Mouse (Mus musculus) layer of hippocampus, postnatal 25 days (tissue): ENCODE measurements around the gene Draxin. TPM values are rescaled to one million over a fixed set of nuclear protein-coding genes. Genes with fewer than 3 reads are reported as not detected.
A peak's percentile ranks its signal among the peaks of the same experiment; 100 is the strongest.
"Not testable (repeated sequence)": the region's sequence is repeated elsewhere in the genome, so short reads cannot be mapped to it uniquely, and the experiment has no call there.

Experiments
- DNase-seq, 2 experiments: peaks; one replicate each; pipeline ENCODE4 v3.0.0; 2022; ENCODE audit warnings: mixed read lengths in 2 of 2, low spot score in 1 of 2; ENCODE audit errors: extremely low spot score in 1 of 2
- total RNA-seq, 2 experiments: library from RNA; stranded (reverse); gene quantifications; 2 replicates each; pipeline ENCODE4 v1.2.3; 2021

Draxin gene
- total RNA-seq: 1 to 10 TPM; 2.3 TPM

DNA sequence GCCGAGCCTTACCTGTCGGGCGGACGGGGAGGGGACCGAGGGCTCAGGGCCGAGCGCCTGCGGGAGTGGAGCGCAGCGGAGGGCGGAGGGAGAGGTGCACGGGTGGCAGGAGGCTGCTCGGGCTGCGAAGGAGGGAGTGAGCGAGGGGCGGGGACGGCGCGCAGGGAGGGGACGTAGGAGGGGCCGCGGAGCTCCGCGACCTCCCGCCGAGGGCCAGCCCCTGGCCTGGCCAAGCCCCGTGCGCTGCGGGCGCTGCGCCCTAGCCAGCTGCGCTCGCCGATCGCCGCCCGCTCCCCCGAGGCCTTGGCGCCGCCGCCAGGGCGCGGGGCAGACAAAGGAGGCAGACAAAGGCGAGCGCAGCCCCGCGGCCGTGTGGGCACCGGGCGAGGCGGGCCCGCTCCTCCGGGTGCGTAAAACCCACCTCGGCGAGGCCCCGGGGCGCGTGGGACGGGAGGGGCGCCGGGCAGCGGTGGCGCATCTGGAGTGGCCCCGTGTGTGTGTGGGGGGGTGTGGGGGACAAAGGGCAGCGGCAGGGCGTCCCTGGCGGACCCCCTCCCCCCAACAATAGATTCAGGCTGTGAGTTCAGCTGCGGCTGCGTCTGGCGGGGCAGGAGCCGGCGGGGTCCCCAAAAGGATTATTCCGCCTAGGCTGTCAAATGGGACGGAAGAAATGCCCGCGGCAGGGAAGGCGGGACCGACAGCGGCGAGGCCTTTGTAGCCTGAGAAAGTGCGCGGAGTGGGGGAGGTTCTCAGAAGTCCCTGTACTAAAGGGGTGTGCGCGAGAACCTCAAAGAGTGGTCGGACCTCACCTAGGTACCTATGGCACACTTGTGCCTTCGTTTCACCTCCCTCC, at the start of gene Draxin:
TSS of gene Draxin (minus strand) at position 138 of the 853 bp plus-strand sequence.
- DNase-seq: no peak

DNA sequence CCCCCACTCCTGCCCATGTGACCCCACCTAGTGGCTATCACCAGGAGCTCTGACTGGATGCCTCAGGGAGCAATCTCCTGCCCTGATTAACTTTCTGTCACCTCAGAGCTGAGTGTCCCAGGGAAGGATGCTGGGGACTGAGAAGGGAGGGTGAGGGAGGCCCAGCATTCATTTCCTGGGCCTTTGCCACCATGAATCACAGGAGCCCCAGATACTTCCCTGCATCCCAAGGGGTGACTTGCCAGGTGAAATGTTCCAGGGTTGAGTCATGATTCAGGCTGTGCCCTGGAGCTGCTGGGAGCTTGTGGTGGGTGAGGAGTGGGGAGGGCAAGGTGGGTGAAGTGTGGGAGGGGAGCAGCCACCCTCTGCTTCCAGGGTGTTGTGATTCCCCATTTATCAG, 47.2 kb upstream of the Draxin start:
- DNase-seq: no peak

DNA sequence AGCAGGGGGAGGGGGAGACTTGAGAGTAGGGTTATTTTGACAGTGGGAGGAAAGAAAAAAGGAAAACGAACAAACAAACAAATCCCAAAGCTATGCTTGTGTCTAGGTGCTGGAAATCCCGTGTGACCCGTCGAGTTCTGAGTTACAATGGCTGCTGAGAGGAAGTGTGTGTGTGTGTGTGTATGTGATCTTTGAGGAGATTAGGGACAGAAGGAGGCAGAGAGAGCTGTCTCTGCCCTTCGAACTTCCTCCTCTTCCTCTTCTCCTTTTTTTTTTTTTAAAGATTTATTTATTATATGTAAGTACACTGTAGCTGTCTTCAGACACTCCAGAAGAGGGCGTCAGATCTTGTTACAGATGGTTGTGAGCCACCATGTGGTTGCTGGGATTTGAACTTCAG, 46.1 kb upstream of the Draxin start:
- not testable (repeated sequence) for DNase-seq

DNA sequence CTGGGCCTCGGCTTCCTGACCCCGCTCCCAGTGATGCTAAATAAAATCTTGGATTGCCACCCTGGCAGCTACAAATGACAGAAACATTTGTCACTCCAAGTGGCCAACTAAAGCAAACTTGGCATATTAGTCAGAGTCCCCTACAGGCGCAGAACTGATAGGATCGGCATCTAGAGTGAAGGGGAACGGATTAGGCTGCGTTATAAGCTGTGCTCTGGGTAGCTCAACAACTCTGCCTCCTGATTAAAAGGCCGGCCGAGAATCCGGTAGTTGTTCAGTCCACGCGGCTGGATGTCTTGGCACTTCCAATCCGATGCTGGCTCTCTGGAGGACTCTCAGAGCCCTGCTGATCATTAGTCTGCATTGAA, 44.0 kb upstream of the Draxin start:
- DNase-seq: no peak

DNA sequence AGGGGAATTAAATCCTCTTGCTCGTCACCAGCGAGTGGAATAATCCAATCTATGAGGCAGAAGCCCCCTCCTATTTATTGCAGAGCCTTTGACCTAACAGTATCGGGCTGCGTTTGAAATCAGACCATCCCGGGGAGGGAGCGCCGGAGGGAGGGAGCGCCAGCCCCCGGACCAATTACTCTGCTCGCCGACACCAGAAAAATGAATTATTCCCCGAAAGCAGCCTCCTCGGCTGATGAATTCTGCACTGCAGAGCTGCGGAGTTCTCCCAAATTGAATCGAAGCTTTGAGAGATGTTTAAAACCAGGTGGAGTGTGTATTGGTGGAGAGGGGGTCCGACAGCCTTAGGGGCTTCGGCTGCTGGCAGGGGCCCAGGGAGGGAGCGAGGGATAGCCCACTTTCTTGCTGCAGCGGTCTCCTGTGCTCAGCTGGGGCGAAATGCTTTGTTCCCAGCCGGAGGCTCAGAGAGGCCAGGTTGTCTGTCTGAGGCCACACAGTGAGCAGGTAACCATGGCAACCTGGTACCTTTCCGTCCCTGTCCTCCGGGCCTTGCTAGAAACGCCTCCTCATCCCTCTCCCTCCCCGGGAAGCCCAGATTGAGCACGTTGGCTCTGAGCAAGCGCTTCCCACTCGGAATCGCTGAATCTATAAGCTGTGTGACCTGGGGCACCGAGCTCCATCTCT, 43.5 kb upstream of the Draxin start:
- peak; percentile 36 to 39 for DNase-seq

DNA sequence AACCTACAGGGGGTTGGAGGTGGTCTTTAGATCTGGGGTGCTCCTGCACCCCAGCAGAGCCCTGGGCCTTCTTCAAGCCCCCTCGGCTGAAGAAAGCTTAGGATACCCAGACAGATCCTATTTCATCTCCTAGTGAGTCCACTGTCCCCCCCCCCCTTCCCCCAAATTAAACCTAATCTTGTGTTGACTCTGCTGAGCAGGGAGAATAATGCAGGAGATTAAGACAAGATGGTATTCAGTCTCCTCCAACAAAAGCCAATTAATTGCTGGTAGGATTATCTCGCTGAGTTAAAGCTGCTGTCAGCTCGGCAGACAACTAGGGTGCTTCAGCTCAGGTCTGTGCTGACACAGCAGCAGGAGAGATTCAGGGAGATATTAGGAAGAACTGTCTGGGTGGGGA, 40.8 kb upstream of the Draxin start:
- no peak for DNase-seq

DNA sequence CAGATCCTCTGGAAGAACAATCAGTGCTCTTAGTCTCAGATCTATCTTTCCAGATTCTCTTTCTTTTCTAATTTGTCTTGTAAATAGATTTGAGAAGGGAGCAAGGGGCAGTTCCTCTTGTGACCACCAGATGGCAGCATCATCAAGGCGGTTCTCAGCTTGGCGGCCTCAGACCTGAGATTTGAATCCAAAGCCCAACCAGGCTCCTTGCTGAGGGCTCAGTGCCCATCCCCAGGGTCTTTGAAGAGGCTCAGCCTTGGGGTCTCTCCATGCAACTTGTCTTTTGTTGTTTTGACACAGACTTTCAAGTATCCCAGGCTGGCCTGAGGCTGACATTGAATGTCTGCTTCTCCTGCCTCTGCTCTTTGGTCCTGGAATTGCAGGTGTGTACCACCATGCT, 40.3 kb upstream of the Draxin start:
- DNase-seq: peak; percentile 39 to 69

DNA sequence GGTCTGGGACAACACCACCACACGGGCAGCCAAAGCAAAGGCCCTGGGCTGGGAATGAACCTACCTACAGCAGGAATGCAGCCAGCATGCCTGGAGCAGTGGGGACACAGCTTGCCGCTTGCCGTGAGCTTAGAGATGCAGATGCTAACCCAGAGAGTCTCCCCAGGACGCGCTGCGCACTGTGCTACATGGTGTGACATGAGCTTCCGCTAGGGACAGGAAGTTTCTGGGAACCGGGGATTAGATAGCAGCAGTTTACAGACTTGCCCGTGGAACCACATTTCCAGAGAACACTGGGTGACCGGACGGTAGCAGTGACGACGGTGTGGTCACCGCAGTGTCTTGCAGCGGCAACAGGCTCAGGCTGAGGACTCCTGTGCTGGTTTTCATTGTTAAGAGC, 39.1 kb upstream of the Draxin start:
- no peak for DNase-seq

DNA sequence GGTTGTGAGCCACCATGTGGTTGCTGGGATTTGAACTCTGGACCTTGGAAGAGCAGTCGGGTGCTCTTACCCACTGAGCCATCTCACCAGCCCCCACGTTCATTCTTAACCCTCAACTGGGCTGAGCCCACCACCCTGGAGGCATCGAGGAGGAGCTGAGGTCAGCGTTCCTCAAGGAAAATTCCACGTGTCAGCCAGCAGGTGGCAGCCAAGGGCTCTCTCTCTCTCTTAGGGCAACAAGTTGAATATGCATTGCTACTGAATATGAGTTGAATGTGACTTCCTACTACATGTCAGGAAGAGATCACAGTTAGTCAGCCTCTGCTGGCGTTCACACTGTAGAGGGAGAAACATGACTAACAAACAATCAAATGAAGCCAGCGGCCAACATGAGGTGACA, 37.8 kb upstream of the Draxin start:
- peak in 1 of 2 experiments; percentile 79 for DNase-seq

DNA sequence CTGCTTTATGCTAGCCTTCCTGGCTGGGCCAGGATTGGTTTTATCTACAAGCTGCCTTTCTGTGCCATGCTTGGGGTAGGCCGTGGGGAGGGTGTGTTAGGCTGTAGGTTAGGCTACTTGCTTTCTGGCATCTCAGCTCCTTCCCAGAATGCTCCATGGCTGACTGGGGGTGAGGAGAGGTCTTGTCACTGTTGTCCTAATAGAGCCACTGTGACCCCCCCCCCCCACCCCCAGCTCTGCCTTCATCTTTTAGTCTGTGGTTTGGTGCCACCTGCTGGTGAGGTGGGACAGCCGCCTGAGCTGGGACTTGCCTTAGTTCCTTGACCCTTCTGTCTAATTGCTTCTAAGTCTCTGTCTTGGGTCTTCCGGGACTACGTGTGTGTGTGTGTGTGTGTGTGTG, 36.5 kb upstream of the Draxin start:
- DNase-seq: peak in 1 of 2 experiments; percentile 88

DNA sequence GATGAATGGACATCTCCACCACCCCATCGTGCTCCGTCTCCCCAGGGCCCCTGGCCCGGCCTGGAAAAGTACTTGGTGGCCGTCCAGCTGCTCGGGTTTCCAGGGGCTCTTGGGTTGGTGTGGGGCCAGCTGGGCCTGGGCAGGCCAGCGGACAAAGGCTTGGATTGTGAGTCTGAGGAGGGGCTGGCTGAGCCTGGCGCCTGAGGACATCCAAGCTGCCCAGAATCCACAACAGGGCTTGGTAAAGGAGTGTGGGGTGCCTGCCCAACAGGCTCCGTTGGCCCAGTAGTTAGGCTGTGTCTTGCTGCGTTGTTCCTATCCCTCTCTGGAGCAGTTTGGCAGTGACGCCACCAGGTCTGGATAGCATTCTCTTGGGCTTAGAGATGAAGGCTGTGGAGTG, 35.9 kb upstream of the Draxin start:
- DNase-seq: peak in 1 of 2 experiments; percentile 59

DNA sequence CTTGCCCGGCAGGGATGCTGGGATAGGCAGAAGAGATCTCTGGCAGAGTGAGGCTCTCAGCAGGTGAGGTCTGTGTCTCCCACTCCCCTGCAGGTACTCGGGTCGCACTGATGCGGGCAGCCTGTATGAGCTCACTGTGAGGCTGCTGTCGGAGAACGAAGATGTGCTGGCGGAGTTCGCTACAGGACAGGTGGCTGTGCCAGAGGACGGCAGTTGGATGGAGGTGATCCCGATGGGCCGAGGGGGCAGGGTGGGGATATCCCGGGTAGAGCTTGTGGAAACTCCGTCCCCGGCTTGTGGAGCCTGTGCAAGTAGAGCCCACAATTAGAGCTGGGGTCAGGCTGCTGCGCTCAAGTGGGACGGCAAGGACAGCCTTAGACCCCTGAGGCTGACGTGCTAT, 35.1 kb upstream of the Draxin start:
- no peak for DNase-seq

DNA sequence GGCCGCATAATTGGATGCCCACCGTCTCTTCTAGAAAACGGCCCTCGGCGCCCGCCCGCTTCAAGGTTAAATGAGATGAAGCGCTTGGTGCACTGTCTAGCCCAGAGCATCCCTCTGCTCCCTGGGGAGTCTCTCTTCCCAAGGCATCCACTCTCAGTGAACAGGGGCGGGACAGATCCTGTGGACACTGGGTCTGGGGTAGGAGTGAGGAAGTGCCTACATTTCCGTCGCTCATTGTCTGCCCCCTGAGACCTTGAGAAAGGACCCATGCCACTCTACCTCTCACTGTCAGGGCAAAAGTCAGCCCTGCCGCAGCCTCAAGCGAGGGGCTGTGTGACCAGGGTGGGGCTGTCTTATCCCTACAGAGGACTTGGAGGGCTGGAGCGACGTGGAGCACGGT, 34.0 kb upstream of the Draxin start:
- no peak for DNase-seq

DNA sequence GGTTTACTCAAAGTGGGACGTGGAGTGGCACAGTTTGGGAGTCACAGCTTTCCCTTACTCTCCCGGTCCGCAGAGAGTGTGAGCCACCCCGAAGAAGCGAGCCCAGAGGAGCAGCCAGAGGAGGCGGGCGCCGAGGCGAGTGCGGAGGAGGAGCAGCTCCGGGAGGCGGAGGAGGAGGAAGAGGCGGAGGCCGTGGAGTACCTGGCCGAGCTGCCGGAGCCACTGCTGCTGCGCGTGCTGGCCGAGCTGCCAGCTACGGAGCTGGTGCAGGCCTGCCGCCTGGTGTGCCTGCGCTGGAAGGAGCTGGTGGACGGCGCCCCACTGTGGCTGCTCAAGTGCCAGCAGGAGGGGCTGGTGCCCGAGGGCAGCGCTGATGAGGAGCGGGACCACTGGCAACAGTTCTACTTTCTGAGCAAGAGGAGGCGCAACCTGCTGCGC, 33.5 kb upstream of the Draxin start:
- peak; percentile 62 to 66 for DNase-seq

DNA sequence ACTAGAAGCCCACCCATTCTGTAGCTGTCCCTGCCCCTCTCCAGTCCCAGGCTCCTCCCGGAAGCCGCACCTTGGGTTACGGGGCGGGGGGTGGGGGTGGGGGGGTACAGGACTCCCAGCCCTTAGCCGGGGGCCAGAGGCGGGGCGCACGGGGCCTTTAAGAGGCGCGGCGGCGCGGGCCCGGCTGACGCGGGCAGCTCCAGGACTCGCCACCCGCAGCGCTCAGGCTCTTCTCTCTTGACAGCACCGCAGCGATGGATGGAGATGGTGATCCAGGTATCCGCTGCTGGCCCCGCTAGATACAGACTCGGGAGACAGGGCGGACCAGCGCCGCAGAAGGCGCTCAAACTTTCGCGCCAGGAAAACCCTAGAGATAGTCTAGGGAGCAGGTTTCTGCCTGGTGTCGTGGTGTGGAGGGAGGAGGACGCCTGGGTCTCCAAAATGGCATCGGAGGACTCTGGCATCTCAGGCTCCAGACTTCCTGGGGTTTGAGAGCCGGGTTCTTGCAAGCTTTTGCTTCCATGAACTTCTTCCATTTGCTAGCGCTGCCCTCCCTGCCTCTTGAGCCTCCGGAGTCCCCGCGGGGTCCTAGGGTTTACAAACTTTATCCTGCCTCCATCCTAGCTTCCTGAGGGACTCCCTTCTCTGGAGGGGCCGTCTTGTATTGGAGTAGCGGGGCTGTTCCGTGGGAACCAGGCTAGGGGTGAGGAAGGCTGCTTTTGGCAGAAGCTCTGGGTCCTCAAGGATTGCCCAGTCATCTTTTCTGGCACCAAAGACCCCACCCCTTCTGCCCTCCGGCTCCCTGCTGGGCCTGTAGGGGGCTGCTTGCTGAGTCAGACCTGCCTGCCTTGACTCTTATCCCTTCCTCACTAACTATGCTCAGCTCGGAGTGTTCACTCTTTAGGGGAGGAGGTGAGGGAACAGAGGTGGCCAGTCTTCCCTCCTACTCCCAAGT, 30.2 kb upstream of the Draxin start, which contains the start of the genes Fbxo44 and Fbxo2:
TSS of gene Fbxo44 (minus strand) at position 47 of the 955 bp plus-strand sequence.
TSS of gene Fbxo2 (plus strand) at position 186 of the 955 bp plus-strand sequence.
- peak; percentile 38 to 52 for DNase-seq

DNA sequence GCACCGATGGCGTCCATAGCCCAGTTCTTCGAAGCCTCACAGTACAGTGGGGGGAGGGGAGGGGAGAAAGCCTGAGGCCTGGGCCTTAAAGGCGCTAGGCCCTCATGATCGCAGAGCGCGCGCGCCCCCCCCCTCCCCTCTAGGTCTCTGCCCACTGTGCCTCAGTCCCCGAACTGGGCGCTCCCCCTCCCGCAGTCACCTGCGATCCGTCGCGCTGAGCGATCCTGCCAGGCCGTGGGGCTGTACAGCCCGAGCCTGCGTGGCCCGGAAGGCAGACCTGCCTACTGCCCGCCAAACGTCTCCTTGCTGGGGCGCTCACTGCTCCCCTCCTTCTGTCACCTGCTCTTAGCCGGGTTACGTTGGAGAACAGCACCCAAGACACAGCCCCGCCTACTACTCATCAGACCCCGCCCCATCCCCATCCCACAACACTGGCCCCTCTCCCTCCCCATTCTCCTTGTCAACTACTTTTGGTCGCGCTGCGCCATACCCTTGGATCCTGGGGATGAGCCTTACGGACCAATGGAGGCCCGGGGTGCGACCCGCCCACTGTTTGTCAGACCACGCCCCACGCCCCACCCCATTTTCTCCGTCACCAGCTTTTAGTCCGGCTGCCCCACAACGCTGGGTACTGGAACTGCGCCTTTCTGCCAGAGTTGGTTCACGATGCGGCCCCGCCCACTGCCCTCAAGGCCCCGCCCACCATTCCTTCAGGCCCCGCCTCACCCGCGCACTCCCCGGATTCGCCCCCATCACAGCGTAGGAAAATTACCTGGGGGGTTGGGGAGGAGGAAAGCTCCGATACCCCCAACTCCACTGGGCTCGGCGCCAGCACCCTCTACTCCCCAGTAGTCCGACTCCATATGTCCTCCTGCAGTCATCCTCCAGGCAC, 29.3 kb upstream of the Draxin start:
- DNase-seq: peak; percentile 91 to 93

DNA sequence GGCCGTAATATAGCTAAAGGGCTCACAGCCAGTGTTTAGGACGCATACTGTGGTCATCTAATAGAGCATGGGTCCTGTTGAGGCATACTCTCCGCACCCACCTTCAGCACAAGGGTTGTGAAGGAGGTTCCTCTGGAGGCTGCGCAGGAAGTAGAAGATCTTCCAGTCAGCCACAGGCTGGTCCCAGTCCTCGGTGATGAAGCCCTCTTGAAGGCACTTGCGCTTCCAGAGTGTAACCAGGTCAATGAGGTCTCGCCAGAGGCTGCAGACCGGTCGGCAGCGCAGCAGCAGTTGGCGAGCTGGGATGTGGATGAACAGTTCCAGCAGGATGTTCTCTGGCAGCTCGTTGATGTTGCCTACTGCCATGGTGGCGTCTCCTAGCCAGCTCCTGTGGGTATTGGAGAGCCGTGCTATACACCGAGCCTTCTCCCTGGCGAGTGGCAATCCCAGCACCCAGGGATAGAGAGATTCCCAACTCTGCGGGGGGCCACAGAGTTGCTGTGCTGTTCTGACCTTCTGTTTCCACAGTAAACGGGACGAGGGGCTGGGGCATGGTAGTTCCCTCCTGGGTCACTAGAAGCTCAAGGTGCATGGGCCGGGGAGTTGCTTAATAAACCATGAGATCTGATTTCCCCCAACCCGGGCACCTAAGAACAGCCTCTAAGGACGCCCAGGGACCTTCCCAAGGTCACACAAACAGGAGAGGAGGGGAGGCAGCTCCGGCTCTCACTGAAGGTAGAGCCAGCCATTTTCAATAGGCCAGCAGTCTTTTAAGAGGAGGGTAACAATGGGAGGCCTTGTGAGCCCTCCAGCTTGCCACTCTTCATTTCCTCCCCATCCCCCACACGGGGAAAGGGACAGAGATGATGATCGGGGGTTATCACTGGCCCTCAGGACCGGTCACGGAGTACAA, 28.2 kb upstream of the Draxin start:
- peak; percentile 29 to 37 for DNase-seq

DNA sequence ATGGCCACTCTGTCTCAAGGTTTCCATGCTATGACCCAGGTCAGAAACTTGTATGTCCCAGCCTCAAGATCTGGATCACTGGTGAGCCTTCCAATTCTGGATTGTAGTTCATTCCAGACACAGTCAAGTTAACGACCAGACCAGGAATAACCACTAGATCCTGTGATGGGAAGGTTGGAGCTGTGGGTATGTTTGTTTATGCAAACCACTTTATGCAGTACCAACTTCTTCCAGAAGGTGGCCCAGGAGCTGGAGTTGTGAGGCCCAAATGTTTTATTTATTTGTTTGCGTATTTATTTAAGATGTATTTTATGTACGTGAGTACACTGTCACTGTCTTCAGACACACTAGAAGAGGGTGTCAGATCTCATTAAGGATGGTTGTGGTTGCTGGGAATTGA, 24.5 kb upstream of the Draxin start:
- peak in 1 of 2 experiments; percentile 74 for DNase-seq
